Mouse (Mus musculus) embryo, embryonic 10.5 days (tissue): ENCODE results near the gene Dynlt1b.
"Not testable (repeated sequence)": the region's sequence is repeated elsewhere in the genome, so short reads cannot be mapped to it uniquely, and the experiment has no call there.

Experiments used
- DNase-seq: peaks from one replicate; pipeline ENCODE4 v3.0.0-alpha.2; 2015; ENCODE audit warnings: low spot score

The Dynlt1b gene

DNA sequence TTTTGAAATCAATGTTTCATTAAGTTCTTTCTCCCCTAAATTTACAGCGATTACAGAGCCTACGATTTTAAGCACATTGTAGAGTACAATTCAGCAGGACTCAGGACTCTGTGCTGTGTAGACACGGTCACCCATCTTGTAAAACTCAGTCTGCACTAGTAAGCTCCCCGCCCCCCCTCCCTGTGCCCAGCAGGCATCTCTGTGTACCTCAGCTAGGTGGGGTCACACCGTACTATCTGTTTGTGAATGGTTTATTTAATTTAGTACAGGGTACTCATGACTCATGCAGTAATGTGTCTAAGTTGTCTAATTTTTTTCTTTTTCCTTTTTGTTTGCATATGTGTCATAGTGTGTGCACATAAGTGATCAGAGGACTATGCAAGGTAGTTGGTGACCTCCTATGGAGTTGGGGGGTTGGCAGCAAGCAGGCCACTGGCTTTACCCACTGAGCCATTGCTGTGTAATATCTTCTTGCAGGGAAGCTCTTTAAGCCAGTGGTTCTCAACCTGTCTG lies 31.2 kb downstream of the Dynlt1b start:
- DNase-seq: not testable (repeated sequence)

DNA sequence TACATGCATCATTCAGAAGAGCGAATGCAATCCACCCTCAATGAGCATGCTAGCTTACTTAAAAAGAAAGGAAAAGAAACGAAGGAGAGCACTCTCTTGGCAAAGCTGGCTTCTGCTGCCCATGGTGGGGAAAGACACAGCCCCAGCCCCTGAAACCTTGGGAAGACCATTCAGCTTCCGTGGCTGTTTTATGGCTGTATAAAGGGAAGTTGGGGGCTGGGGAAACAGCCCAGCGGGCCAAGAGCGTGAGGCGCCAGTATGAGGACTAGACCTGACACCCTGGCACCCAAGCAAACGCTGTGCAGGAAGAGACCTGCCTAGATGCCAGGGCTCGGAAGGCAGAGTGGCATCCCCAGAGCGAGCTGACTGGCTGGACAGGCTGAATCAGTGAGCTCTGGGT lies 35.8 kb downstream of the Dynlt1b start:
- not testable (repeated sequence) for DNase-seq

- peak; percentile 31 for DNase-seq
Measured at GRCm38 (mm10) chr17:6467638-6468461, 37.9 kb downstream of the Dynlt1b start.

DNA sequence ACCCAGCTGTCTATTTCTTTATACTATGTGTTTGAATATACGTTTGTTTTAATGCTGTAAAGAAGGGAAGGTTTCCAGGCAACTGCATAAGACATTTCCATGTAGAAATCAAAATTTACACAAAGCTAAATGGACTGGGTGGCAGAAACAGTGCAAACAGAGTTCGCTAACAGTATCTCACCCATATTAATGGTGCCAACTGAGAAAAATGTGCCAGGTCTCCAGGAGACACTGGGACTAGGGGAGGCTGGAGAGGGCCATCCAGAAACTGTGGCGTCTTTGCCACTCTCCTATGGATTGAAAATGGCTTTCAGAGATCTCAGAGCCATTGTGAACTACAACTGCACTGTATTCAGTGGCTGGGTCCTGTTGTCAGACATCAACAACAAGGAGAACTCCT lies 40.1 kb downstream of the Dynlt1b start:
- DNase-seq: not testable (repeated sequence)

- not testable (repeated sequence) for DNase-seq
Measured at GRCm38 (mm10) chr17:6470671-6471070, 40.8 kb downstream of the Dynlt1b start.

DNA sequence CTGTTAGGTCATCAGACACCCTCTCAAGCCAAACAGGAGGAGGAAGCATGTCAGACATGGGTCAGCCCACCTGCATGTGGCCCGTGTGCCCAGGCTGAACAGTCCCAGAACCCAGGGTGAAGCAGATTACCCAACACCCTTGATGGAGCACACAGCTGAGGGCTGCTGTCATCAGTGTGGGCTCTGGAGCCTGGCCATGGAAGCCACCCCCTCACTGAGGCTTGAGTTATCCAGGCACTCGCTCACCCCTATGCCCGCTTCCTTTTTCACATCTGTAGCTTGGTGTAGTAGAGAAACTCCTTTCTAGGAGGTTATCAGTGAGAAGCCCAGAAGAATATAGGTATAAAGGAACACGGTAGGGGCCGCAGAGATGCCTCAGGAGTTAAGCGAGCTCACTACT lies 45.4 kb downstream of the Dynlt1b start:
- not testable (repeated sequence) for DNase-seq

GRCm38 (mm10) chr17:6475913-6476312 lies 46.0 kb downstream of the Dynlt1b start:
- not testable (repeated sequence) for DNase-seq

GRCm38 (mm10) chr17:6476495-6476947 lies 46.6 kb downstream of the Dynlt1b start:
- peak; percentile 74 for DNase-seq

- peak; percentile 80 for DNase-seq
Measured at GRCm38 (mm10) chr17:6477026-6477425, 47.1 kb downstream of the Dynlt1b start.

DNA sequence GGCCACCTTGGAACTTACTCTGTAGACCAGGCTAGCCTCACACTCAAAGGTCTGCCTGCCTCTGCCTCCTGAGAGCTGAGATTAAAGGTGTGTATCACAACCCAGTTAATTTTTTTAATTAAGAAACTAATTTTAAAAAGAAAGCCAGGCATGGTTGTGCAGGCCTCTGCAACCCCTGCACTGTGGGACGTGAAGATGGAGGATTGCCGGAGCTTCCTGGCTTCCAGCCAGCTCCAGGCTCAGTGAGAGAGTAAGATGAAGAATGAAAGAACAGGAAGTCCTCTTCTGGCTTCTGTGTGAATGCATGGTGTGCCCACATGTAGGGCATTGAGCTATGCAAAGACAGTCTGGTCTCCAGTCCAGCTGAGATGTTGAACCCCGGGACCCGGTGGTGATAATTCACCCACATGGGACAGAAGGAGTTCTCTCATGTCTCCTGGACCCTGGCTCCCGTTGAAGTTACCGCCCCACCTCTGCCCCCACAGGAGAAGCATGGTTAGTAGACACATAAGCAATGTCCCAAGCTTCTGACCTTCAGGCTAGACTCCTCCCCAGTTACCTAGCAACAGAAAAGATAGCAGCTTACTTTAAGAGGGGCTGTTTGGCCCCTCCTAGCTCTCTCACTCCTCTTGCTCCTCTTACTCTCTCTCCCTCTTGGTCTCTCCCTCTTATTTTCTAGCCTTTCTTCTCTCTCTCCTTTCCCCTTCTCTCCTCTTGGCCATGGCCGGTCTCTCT lies 51.1 kb downstream of the Dynlt1b start:
- DNase-seq: not testable (repeated sequence)

GRCm38 (mm10) chr17:6481590-6481963 lies 51.7 kb downstream of the Dynlt1b start:
- DNase-seq: not testable (repeated sequence)

GRCm38 (mm10) chr17:6482248-6482647 lies 52.3 kb downstream of the Dynlt1b start:
- DNase-seq: not testable (repeated sequence)
